Mouse (Mus musculus): ENCODE measurements around the gene Fbxo39.
"Not testable (repeated sequence)": the region's sequence is repeated elsewhere in the genome, so short reads cannot be mapped to it uniquely, and the experiment has no call there.

Fbxo39 gene

DNA sequence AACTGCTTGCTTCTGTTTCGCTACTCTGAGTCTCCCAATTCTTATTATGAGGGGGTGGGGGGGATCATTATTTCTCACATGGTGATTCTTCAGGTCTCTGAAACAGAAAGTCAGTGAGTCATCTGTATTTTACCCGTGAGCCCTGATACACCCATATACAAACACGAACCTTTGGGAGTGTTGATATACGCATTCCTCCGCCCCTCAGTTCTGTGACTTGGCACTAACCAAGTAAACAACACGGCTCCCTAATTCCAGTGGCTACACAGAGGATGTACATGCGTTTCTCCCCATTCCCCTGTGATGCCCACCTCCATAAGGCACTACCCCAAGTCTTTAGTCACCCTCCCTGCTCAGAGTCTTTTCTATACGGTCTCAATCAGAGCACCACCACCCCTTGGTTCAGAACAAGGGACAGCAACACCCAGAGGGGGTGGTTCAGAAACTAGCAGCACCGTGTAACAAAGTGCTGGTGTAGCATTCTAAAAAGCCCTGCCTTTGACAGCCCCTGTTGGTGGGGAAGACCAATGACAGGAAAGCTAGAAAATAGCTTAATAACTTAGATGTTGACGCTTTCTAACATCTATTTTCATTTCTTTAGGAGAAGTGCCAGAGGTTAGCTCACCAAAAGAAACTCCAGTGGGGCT is 2.8 kb upstream of the Fbxo39 start:
- no peak for DNase-seq (ENCODE audit: low spot score)

DNA sequence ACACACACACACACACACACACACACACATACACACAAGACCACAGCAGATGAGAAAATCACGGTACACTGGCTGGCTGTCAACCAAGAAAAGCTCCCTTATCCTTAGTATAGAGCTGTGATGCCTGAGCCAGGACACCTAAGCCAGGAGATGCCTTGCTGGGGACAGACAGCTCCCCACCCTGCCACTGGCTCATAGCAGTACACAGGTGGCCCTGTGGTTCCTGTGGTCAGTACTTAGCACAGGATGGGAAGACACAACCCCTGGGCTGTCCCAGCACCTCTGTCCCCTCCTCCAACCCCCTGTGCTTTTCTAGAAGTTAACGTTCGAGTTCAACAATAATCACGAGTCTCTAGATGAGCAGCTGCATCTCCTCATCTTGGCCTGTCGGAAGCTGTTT is 3.8 kb downstream of the Fbxo39 start:
- no peak for DNase-seq (ENCODE audit: low spot score)

DNA sequence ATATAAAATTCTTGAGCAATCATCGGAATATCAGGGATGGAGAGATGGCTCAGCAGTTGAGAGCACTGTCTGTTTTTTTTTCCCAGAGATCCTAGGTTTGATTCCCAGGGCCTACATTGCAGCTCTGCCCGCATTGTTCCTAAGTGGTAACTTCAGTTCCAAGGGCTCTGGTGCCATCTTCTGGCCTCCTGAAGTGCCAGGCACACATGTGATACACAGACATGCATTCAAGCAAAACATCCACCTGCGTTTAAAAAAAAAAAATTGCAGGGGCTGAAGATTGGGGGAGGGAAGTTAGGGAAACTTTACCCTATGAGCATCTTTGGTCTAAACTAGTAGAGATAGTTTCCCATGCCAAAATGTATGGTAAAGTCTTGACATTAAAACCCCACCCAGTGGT is 10.2 kb downstream of the Fbxo39 start:
- no peak for DNase-seq (ENCODE audit: low spot score)

DNA sequence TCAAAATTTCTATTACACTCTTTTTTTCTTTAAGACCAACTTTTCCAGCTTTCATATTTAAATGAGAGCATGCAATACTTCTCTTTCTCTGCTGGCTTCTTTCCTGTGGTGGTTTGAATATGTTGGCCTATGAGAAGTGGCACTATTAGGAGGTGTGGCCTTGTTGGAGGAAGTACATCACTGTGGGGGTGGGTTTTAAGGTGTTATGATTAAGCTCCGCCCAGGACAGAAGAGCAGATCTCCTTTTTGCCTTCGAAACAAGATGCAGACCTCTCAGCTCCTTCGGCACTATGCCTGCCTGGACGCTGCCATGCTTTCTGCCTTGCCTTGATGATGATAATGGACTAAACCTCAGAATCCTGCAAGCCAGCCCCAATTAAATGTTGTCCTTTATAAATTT is 11.5 kb downstream of the Fbxo39 start:
- DNase-seq (ENCODE audit: low spot score): no peak

DNA sequence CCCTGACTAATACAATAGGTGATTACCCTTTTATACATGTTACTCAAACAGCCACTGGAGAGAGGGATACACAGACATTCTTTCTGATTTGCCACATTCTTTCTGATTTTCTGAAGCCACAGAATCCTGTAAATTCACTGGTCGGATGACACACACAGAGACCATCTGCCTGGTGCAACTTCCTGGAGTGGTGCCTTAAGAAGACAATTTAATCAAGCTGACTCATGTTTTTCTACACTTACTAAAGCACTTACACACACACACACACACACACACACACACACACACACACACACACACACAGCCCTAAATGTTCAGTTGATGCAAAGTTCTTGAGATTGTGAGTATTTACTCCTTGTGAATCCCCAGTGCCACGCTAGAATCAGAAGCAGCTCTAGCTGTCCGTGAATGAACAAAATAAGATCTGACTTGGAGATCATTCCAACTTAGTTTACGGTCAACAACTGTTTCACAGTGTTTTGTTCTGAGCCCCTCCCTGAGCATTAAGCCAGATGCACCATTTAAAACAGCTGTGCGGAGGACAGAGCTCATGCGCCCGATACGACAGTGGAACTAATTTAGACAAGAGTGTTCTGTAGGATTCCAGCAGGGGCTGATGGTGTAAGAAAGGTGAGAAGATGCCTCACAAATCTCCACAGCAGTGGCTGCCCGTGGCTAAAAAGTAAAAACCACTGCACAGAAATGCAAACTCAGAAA is 18.9 kb downstream of the Fbxo39 start:
- DNase-seq (ENCODE audit: low spot score): no peak

DNA sequence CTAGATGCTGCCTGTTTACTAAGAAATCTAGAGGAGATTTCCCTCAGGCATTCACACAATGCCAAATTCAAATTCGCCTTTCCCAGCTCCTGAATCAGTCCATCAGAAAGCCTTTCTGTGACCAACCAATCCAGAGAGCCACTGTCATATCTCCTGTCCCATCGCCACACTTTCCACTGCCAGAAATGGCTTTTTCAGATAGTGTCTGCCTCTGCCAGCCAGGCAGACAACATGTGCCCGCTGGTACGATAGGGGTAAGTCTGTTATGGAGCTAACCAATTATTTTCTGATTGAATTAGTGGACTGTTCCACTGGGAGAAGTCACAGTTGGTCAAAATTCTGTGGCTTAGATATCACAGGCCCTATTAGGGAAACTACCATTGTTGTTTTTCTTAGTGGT is 20.4 kb downstream of the Fbxo39 start:
- DNase-seq (ENCODE audit: low spot score): no peak

DNA sequence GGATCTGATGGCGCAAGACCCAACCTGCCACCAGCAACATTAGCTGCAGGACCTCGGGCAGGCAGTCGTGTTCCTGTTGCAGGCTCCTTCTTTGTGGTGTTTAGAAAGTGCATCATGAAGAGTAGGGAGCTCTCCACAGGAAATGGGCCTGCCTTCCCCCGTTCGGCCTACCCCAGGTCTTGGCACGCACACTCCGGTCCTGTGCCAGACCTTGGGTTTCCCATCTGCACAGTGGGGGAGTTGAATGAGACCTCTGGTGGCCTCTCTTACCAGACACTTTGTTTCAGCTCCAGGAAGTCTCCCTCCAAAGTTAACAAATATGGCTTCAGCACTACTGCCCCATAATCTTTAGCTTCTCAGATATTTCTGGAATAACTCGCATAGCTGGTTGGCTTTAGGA is 22.5 kb downstream of the Fbxo39 start:
- DNase-seq (ENCODE audit: low spot score): no peak

DNA sequence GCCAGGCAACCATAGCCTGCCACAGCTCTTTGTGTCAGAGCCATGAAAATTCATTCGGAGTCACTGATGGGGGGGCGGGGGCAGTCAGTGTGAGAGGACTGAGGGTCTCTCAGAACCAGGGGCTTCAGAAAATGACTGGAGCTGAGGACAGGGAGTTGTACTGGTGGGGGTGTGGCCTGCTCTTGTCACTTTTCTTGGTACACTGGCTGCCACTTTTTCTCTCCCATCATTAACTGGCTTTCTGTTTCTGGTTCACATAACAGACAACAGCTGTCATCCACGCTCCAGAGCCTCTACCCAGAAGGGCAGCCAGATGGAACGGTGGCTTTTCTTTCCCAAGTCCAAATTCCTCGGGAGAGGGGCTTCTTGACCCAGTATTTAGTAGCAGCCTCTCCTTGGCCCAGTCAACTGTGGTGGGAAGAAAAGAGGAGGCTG is 24.2 kb downstream of the Fbxo39 start:
- no peak for DNase-seq (ENCODE audit: low spot score)

DNA sequence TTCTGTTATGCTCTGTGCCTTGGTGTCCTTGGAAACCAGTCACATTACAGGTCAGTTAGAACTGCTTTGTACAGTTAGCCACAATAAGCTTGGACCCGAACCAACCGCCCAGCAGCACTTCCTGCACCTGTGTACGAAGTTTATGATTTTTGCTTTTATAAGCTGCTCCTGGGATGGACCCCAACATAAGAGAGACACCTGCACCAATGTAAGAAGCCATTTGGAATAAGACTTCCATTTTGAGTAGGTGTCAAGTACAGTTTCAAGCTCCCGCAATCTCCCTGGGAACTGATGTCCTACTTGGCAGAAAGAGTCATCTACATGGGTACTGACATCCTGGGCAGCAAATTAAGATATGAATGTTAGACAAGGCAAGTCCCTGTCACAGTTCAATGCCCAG is 25.5 kb downstream of the Fbxo39 start:
- DNase-seq (ENCODE audit: low spot score): no peak

DNA sequence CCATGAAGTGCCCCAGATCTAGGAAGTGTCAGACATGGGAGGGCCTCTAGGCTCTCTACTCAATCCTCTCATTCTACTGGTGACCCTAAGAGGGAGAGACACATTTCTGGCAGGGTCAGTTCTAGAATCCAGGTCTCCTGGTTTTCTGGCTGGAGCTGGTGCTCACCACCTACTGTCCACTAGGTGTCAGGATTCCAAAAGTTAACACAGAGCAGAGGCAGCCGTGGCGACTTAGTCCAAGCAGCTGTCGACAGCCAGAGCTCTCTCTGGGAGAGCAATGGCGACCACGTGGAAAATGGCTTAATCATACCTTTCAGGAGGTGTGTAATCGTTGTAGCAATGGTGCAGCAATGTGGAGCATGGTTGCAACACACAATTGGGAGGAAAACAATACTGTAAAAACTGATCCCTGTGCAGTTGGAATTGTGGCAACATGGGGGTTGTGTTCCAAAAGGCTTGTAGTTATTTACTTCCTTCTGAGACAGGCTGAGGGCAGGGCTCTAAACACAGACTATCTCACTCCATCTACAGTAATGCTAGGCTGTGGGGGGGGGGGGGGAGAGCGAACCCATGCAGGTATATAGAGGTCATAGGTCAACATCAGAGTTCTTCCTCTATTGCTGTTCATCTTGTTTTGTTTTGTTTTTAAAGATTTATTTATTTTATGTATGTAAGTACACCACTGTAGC is 28.4 kb downstream of the Fbxo39 start:
- DNase-seq (ENCODE audit: low spot score): no peak

DNA sequence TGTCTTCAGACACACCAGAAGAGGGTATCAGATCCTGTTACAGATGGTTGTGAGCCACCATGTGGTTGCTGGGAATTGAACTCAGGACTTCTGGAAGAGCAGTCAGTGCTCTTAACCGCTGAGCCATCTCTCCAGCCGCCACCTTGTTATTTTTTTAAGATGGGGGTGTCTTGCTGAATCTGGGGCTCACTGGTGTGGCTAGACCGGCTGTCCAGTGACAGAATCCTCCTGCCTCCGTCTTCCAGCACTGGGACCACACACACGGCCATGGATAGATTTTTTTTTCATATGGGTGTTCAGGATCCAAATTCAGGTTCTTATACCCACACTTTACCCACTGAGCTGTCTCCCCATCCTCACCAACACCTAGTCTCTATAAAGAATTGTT is 29.0 kb downstream of the Fbxo39 start:
- not testable (repeated sequence) for DNase-seq (ENCODE audit: low spot score)

DNA sequence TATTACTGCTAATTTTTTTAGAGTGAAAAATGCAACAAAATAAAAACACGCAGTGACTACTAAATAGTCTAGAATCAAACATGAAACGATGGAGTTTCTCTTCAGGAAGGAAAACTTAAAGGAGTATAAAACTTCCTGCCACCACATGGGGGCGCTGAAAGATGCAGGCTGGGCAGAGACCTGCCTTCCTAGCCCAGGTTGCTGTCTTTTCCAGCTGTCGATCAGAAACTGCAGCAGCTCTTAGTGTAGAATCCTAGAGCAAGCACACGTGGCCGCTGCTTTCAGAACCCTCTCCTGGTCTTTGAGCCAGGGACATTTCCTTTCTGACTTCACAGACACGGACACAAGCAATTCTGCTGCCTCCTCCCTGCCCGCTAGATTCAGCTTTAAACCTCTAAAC is 29.7 kb downstream of the Fbxo39 start:
- no peak for DNase-seq (ENCODE audit: low spot score)

DNA sequence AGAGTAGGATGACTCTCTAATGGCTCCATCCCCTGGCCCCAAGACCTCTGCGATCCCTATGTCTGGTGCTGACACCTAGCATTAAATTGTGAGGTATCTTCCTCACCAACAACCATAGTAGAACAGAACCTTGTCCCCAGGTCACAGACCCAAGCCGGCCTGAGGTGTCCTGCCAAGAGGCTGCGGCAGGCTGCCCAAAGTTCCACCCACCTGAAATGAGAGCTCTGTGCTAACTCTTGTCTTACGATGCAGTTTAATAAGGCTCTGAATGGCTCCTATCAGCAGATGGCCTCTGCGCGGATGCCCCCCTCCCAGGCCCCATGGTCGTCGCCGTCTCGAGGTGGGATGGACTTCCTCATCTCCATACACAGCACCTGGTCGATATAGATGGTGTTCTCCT is 30.2 kb downstream of the Fbxo39 start:
- no peak for DNase-seq (ENCODE audit: low spot score)

DNA sequence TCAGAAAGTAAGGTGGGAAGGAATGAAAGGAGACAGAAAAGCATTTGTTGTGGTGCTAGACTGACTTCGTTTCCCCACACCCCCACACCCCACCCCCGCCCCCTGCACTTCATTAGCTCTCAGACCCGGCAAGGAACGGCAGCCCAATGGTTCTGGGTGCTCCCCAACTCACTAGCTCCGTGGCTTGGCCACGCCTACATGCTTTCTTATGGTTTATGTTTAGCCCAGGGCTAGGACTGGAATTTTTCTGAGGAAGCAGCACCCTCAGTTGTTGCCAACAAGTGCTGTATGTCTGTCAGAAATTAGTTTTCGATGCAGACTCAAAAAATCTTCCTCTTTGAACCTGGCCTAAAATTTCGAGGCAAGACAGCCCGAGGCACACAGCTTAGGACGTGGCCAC is 34.3 kb downstream of the Fbxo39 start:
- no peak for DNase-seq (ENCODE audit: low spot score)

DNA sequence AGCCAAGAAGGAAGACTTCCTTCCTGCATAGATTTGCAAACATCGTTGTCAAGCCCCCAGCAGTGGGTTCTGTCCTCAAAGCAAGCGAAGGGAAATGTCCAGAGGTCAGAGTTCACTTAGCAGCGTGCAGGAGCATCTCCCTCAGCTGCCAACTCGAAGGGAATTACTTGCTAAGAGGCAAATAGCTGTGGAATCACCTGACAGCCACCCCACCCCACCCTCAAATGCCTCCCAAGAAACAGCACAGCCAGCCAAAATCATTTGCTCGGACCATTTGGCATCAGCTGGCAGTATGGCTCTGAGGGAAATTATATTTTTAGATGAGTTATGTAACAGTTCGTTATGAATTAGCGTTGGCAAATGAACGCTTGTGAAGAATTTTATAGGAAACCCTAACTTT is 34.8 kb downstream of the Fbxo39 start:
- no peak for DNase-seq (ENCODE audit: low spot score)

DNA sequence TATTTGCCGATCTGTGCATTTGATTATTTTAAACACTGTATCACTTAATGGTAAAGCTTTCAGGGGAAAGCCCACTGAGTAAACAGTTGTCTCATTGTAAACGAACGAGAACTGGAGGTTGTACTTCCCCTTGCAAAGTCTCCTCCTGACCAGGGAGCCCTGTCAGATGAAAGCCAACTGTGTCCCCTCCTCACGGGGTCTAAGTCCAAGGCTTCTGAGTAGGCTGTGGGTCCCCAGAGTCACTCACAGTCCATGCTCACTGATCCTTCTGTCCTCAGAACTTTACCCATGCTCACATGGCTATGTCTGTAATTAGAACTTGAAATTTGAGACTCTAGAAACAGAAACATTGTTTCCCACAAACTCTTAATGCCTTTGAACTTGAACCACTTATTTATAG is 35.4 kb downstream of the Fbxo39 start:
- DNase-seq (ENCODE audit: low spot score): no peak

DNA sequence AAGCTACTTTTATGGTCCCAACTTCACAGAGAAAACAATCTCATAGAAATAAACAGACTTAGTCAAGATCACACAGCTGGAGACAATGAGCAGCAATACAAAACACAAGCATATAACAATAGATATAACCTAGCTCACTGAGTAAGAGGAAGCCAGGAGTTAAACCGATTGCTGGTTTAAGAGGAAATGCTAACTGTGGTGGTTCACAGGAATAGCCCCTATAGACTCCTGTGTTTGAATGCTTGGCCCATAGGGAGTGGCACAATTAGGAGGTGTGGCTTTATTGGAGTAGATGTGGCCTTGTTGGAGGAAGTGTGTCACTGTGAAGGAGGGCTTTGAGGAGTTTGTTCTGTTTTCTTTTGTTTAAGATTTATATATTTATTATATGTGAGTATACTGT is 38.0 kb downstream of the Fbxo39 start:
- DNase-seq (ENCODE audit: low spot score): no peak

DNA sequence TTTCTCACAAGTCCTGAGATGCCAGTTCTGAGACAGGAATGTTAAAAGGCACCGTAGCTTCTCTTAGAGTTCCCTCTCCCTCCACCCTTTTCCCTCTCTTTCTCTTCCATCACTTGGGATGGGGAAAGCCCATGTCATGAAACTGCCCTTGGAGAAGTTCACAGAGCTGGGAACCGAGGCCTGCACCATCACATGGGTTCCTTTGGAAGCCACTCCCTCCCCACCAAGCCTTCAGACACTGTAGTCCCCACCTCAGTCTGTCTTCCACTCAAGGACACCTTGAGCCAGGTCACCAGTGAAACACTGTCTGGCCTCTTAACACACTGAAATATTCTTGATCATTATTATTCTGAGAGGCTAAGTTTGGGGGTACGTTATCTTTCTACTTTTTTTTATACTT is 38.9 kb downstream of the Fbxo39 start:
- no peak for DNase-seq (ENCODE audit: low spot score)

DNA sequence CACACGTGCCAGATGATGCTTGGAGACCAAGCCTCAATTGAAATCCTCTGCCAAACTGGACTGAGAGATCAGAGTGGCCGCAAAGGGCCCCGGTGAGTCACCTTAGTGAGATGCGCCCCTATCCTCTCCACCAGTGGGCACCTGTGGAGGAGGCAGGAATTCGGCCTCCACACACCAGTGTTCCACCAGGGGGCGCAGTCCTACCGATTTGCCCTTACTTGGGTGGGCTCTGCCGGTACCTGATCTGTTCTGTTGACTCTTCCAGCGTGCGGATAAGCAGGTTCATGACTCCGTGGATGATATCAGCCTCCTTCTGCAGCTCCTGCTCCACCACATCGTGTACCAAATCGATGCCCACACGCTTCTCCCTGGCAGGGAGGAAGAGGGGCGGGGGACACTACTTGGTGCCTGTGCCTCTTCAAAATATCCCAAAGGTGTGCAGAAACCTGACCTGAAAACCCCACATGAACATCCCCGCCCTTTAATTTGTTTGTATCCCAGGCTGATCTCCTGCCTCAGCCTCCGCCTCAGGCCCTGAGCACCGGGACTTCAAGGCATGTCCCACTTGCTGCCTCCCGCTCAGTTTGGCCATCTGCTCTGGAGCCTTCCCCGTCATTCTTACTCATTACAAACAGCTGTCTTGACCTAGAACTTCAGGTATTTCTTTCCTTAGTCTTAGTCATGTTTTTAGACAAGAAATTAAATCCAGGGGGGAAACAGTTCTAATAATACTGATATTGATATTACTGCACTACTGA is 40.9 kb downstream of the Fbxo39 start:
- DNase-seq (ENCODE audit: low spot score): peak; percentile 41

DNA sequence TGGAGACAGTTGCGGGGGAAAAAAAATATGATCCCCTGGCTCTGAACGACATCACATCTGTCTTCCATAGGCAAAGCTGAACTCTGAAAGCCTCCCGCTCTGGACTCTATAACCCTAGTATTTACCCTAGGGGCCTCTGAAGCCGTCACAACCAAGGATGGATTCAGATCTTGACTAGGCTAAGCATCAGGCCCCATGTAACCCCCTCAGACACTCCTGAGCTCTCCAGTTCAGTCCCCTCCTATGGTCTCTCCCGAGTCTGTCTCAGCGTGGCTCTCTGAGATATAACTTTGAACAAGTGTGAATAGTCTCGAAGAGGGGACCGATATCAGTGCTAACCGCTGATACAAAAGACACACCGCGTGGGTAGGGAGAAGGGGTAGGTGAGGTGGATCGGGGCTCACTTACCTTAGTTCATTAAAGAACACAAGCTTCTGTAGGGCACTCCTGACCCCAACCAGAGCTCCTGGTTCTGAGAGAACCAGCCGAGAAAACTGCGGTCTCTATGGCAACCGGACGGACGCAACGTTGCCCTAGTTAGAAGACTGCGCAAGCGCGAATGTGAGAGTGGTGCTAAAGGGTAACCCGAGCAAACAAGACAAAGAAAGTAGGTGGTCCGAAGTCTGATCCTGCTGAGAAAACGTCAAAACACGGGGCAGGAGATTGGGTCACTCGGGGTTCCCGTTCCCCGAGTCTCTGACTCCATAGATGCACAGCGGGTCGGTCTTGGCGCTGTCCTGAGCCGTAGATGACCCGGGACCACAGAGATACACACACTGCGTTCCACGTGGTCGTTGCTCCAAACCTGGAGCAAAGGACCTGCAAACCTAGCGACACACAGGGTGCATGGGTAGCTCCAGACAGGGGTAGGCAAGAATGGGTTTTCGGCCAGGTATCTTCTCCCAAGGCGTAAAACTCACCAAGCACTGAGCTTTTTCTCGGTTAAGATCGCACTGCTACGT is 47.4 kb downstream of the Fbxo39 start:
- no peak for DNase-seq (ENCODE audit: low spot score)

DNA sequence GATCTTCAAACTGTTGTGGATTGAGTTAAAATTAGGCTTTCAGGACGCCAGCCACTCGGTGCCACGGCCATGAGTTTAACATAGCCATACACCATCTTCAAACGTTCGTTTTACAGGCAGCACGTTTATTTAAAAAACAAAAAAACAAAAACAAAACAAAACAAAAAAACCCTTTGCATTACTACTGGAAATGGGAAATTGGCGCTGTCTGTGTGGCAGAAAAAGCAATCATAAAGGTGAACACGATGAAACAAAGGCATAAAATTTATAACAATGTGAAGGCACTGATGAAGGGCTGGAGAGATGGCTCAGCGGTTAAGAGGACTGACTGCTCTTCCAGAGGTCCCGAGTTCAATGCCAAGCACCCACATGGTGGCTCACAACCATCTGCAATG is 48.1 kb downstream of the Fbxo39 start, which contains the start of gene Tekt1:
Gene Tekt1, minus strand, starts transcription at position 96 of the 395 bp plus-strand sequence.
- no peak for DNase-seq (ENCODE audit: low spot score)
